Comparison of ENCODE assay signal across 7 mouse cellular contexts in genomic region chr13:96132401-96132816, GRCm38 (mm10). TPM values are rescaled to one million over a fixed set of nuclear protein-coding genes. Genes with fewer than 3 reads are reported as not detected.
DNase-seq lines count a peak whose midpoint lies in the region; ATAC-seq and TF ChIP-seq lines count a peak whose summit lies in the region.

TSS of gene Sv2c (minus strand) at chr13:96132577.

- H3K36me3 ChIP-seq in megakaryocyte, embryonic 14.5 days (replicated peaks; ENCODE audit: low read length): no peaks in the 10 kb centered on the region

- peaks cover 17% of the 10 kb centered on the region for H3K4me1 ChIP-seq in megakaryocyte, embryonic 14.5 days

- H3K27ac ChIP-seq in layer of hippocampus, adult 2 months: peak within 1 kb of the TSS; percentile 62; the same call in 1 of the 2 replicates

- no peak for ATAC-seq in megakaryocyte, adult 5-6 weeks (ENCODE audit: poor library complexity, severe bottlenecking)
- peak; percentile 50 for ATAC-seq in megakaryocyte progenitor cell, adult 5-6 weeks (replicated peaks; ENCODE audit: poor library complexity)

- TF ChIP-seq CTCF in layer of hippocampus, adult 2 months (conservative IDR thresholded peaks at IDR 0.05): no peak

- peaks cover 70% of the 10 kb centered on the region for H3K27me3 ChIP-seq in megakaryocyte, embryonic 14.5 days (replicated peaks)

- H3K9me3 ChIP-seq in megakaryocyte, embryonic 14.5 days: no peaks in the 10 kb centered on the region

- DNase-seq in cerebellum, postnatal 36 days: peak; percentile 43 to 54
- peak; percentile 44 to 47 for DNase-seq in frontal cortex, postnatal 14 days (ENCODE audit: low spot score in 2 of 2)
- DNase-seq in layer of hippocampus, adult 2 months (ENCODE audit: low spot score in 2 of 2): peak; percentile 29 to 53
- DNase-seq in right cerebral cortex, postnatal 25 days: peak; percentile 69

- H3K4me3 ChIP-seq in megakaryocyte, embryonic 14.5 days (replicated peaks): peak within 1 kb of the TSS; percentile 67
- H3K4me3 ChIP-seq in layer of hippocampus, adult 2 months: peak within 1 kb of the TSS; percentile 58

RNA-seq across cellular contexts. Expression of gene Sv2c, which starts in this region (rescaled TPM):
- polyA plus RNA-seq in megakaryocyte, embryonic 14.5 days (2012; ENCODE audit: insufficient read depth, low replicate concordance): 0.47 TPM in 1 of 2 replicates, not detected in the other
- total RNA-seq in megakaryocyte, adult 5-6 weeks (2015): 0.05 TPM in 1 of 2 replicates, not detected in the other
- total RNA-seq in megakaryocyte, adult 5-6 weeks (2017): not detected in 2 replicates
- total RNA-seq in layer of hippocampus, adult 2 months (2021): 10 to 100 TPM; 15.6 to 16.5 TPM
- total RNA-seq in megakaryocyte progenitor cell, adult 5-6 weeks (2015): not detected in 2 replicates
- 0.14 TPM in 1 of 2 replicates, not detected in the other for total RNA-seq in megakaryocyte progenitor cell, adult 5-6 weeks (2017)

Comparison
In these comparisons a context has a peak if more than half of its experiments do, and no peak if none do; other contexts are left out.
1. RNA of gene Sv2c (total RNA-seq): 15.6 to 16.5 TPM in layer of hippocampus, adult 2 months; 0.05 TPM in megakaryocyte, adult 5-6 weeks and 0.14 TPM in megakaryocyte progenitor cell, adult 5-6 weeks; every median in the first group is over 10 times any median in the second.
2. Peak in ATAC-seq in megakaryocyte progenitor cell, adult 5-6 weeks; RNA of the gene not detected or under 1 TPM.
3. Peak in every context shown above with its lines, with median percentiles within 50 percentile points of each other: DNase-seq.